In genomic region chr1:75652547-75652946, GRCm38 (mm10) we compare ENCODE assay signal across 8 mouse cellular contexts.
A peak's percentile ranks its signal among the peaks of the same experiment; 100 is the strongest.
DNase-seq lines count a peak whose midpoint lies in the region; ATAC-seq and TF ChIP-seq lines count a peak whose summit lies in the region.

No protein-coding gene starts in this region.

- no peaks in the 10 kb centered on the region for H3K27me3 ChIP-seq in CH12.LX (replicated peaks)
- H3K27me3 ChIP-seq in forebrain, postnatal 0 days (ENCODE audit: insufficient read depth, low read length): no peaks in the 10 kb centered on the region
- H3K27me3 ChIP-seq in liver, embryonic 14.5 days (ENCODE audit: control insufficient read depth, insufficient read depth, low read length): no peaks in the 10 kb centered on the region

- no peaks in the 10 kb centered on the region for H3K36me3 ChIP-seq in CH12.LX (replicated peaks in 1 of 2; ENCODE audit: control insufficient read depth in 1 of 2, insufficient read depth in 1 of 2, low read length in 1 of 2)
- H3K36me3 ChIP-seq in forebrain, postnatal 0 days (ENCODE audit: insufficient read depth): no peaks in the 10 kb centered on the region
- no peaks in the 10 kb centered on the region for H3K36me3 ChIP-seq in liver, embryonic 14.5 days (replicated peaks; ENCODE audit: control insufficient read depth, insufficient read depth, low read depth)

- TF ChIP-seq EP300 in CH12.LX (IDR thresholded peaks at IDR 0.05; ENCODE audit: low read length): no peak
- TF ChIP-seq EP300 in liver, embryonic 14.5 days (IDR thresholded peaks at IDR 0.05; ENCODE audit: low read depth): no peak

- WGBS in forebrain, postnatal 0 days: 7% methylated on average over 10 of the region's 10 CpGs
- 20% methylated on average over 10 of the region's 10 CpGs for WGBS in liver, embryonic 14.5 days (ENCODE audit: insufficient replicate concordance)

- DNase-seq in cerebellum, adult 11 months: peak; percentile 41
- DNase-seq in CH12.LX (ENCODE audit: extremely low read depth): peak; percentile 79
- DNase-seq in cerebellum, adult 18-20 months: peak; percentile 58 to 69
- peak; percentile 88 for DNase-seq in forebrain, postnatal 0 days
- peak; percentile 64 for DNase-seq in kidney, postnatal 14 days
- DNase-seq in liver, embryonic 14.5 days (ENCODE audit: low read depth in 3 of 3, low spot score in 3 of 3): no peak
- DNase-seq in right cerebral cortex, adult 18-20 months: peak; percentile 77

- peaks cover 0 to 14% of the 10 kb centered on the region in 2 experiments; a peak in 2 of 4 replicates for H3K4me1 ChIP-seq in CH12.LX (ENCODE audit: control insufficient read depth in 1 of 2, insufficient read depth in 2 of 2)
- no peaks in the 10 kb centered on the region for H3K4me1 ChIP-seq in forebrain, postnatal 0 days (ENCODE audit: insufficient read depth)
- H3K4me1 ChIP-seq in liver, embryonic 14.5 days (replicated peaks; ENCODE audit: control insufficient read depth in 2 of 2, insufficient read depth in 2 of 2, low read length in 1 of 2): no peaks in the 10 kb centered on the region; a peak in 1 of 4 replicates

- peak; percentile 89 for TF ChIP-seq RAD21 in CH12.LX (IDR thresholded peaks at IDR 0.05; ENCODE audit: low read depth, low read length)

- no peak for ATAC-seq in cerebellum, adult (ENCODE audit: insufficient number of reproducible peaks, low FRiP score, low TSS enrichment)
- peak; percentile 40 for ATAC-seq in forebrain, postnatal 0 days
- no peak for ATAC-seq in liver, embryonic 14.5 days (ENCODE audit: insufficient read depth)

- no peak overlapping the region for H3K9ac ChIP-seq in CH12.LX (ENCODE audit: insufficient read depth, low read depth)
- H3K9ac ChIP-seq in forebrain, postnatal 0 days: no peak overlapping the region
- no peak overlapping the region for H3K9ac ChIP-seq in liver, embryonic 14.5 days (replicated peaks)

- no peak overlapping the region for H3K4me2 ChIP-seq in CH12.LX (ENCODE audit: insufficient read depth, low read depth, poor library complexity, severe bottlenecking)
- H3K4me2 ChIP-seq in forebrain, postnatal 0 days (ENCODE audit: low read depth): no peak overlapping the region
- no peak overlapping the region for H3K4me2 ChIP-seq in liver, embryonic 14.5 days (ENCODE audit: low read depth)

- dilution Hi-C loops in CH12.LX (cut with MboI; ENCODE audit: extremely low pct_ligation_motif_present, extremely low pct_unique_long_range_greater_than_20kb, low sequenced_read_pairs): no loop called here

- no peaks in the 10 kb centered on the region for H3K9me3 ChIP-seq in CH12.LX (replicated peaks; ENCODE audit: low read length)
- no peaks in the 10 kb centered on the region for H3K9me3 ChIP-seq in forebrain, postnatal 0 days (ENCODE audit: low read length)
- H3K9me3 ChIP-seq in liver, embryonic 14.5 days (ENCODE audit: control insufficient read depth, low read length): no peaks in the 10 kb centered on the region

- no peak overlapping the region for H3K4me3 ChIP-seq in CH12.LX (replicated peaks in 1 of 3; ENCODE audit: low read depth in 2 of 3, low read length in 2 of 3, poor library complexity in 1 of 3)
- no peak overlapping the region for H3K4me3 ChIP-seq in forebrain, postnatal 0 days (ENCODE audit: low read depth, low read length)
- no peak overlapping the region for H3K4me3 ChIP-seq in liver, embryonic 14.5 days (ENCODE audit: insufficient read depth in 1 of 2, low read depth in 2 of 2, low read length in 2 of 2)

- no peak overlapping the region for H3K27ac ChIP-seq in CH12.LX (ENCODE audit: insufficient read depth, low read depth)
- H3K27ac ChIP-seq in forebrain, postnatal 0 days (ENCODE audit: low read depth, low read length): no peak overlapping the region
- H3K27ac ChIP-seq in liver, embryonic 14.5 days: no peak overlapping the region

- no peak for TF ChIP-seq POLR2A in CH12.LX (IDR thresholded peaks at IDR 0.05; ENCODE audit: low read depth, low read length)

- no peaks in the 10 kb centered on the region for H3K79me2 ChIP-seq in CH12.LX (replicated peaks; ENCODE audit: control insufficient read depth, extremely low read depth, insufficient read depth, poor library complexity, severe bottlenecking)

- peak; percentile 57 to 83 for TF ChIP-seq CTCF in CH12.LX (conservative IDR thresholded peaks at IDR 0.05 in 1 of 2, IDR thresholded peaks at IDR 0.05 in 1 of 2; ENCODE audit: low read depth in 2 of 2, low read length in 2 of 2)
- peak; percentile 73 for TF ChIP-seq CTCF in forebrain, postnatal 0 days (IDR thresholded peaks at IDR 0.05; ENCODE audit: low read depth)
- TF ChIP-seq CTCF in liver, embryonic 14.5 days (IDR thresholded peaks at IDR 0.05; ENCODE audit: low read depth): peak; percentile 32

- in situ Hi-C loops in CH12.LX (cut with MboI; ENCODE audit: low pct_ligation_motif_present, low pct_unique_long_range_greater_than_20kb, low sequenced_read_pairs): no loop called here

TF ChIP-seq in CH12.LX, 34 proteins besides CTCF, POLR2A, EP300 and RAD21:
- TF ChIP-seq NELFE (IDR thresholded peaks at IDR 0.05; ENCODE audit: low read depth, low read length) (no peak), ZNF384 (IDR thresholded peaks at IDR 0.05; ENCODE audit: low read depth, low read length) (peak; percentile 41; the same call in 1 of the 2 replicates), SMC3 (IDR thresholded peaks at IDR 0.05; ENCODE audit: low read depth, low read length) (peak; percentile 56)

Comparison
In these comparisons a context has a peak if more than half of its experiments do, and no peak if none do; other contexts are left out.
1. DNase-seq: peak in cerebellum, adult 11 months (single experiment), CH12.LX (single experiment), cerebellum, adult 18-20 months (2 of 2), forebrain, postnatal 0 days (single experiment), kidney, postnatal 14 days (single experiment) and right cerebral cortex, adult 18-20 months (single experiment); none in liver, embryonic 14.5 days (0 of 3).
2. Peak in every context shown above with its lines, with median percentiles within 50 percentile points of each other: CTCF ChIP-seq.